Mouse (Mus musculus) gastrocnemius, adult 18-20 months (tissue): ENCODE data around the gene Cacng8. TPM values are rescaled to one million over a fixed set of nuclear protein-coding genes. Genes with fewer than 3 reads are reported as not detected.

Experiments used
- DNase-seq: peaks from one replicate; pipeline ENCODE4 v3.0.0; 2021; ENCODE audit warnings: low spot score
- total RNA-seq, 2 experiments: library from RNA; stranded (reverse); gene quantifications; 2 replicates each; pipeline ENCODE4 v1.2.3; 2021

Cacng8 gene
- total RNA-seq, 2 experiments from 2014 or later, result not detected

- no peak for DNase-seq
These were observed 41.6 kb downstream of the Cacng8 start for GRCm38 (mm10) chr7:3432066-3432465.

GRCm38 (mm10) chr7:3437941-3438340, 47.5 kb downstream of the Cacng8 start:
- no peak for DNase-seq

GRCm38 (mm10) chr7:3439984-3440383, 49.5 kb downstream of the Cacng8 start:
- no peak for DNase-seq

GRCm38 (mm10) chr7:3440526-3440925, 50.0 kb downstream of the Cacng8 start:
- no peak for DNase-seq

- no peak for DNase-seq
These were observed 52.1 kb downstream of the Cacng8 start for GRCm38 (mm10) chr7:3442476-3443062.

GRCm38 (mm10) chr7:3444678-3445077, 54.2 kb downstream of the Cacng8 start:
- no peak for DNase-seq

- no peak for DNase-seq
These were observed 56.1 kb downstream of the Cacng8 start for GRCm38 (mm10) chr7:3446584-3446983.

- DNase-seq, result no peak
These were observed 56.5 kb downstream of the Cacng8 start for GRCm38 (mm10) chr7:3447026-3447425.

GRCm38 (mm10) chr7:3448737-3449454, 58.4 kb downstream of the Cacng8 start:
- peak; percentile 71 for DNase-seq

GRCm38 (mm10) chr7:3450671-3451070, 60.2 kb downstream of the Cacng8 start:
- DNase-seq, result no peak

- no peak for DNase-seq
These were observed 60.7 kb downstream of the Cacng8 start for GRCm38 (mm10) chr7:3451161-3451560.

GRCm38 (mm10) chr7:3452821-3453485, 62.5 kb downstream of the Cacng8 start:
- no peak for DNase-seq

- no peak for DNase-seq
These were observed 63.2 kb downstream of the Cacng8 start for GRCm38 (mm10) chr7:3453486-3454183.

GRCm38 (mm10) chr7:3457111-3457840, 66.8 kb downstream of the Cacng8 start:
- no peak for DNase-seq

- no peak for DNase-seq
These were observed 67.3 kb downstream of the Cacng8 start for GRCm38 (mm10) chr7:3457841-3458217.

- DNase-seq, result no peak
These were observed 69.8 kb downstream of the Cacng8 start for GRCm38 (mm10) chr7:3460261-3460660.

GRCm38 (mm10) chr7:3463306-3463705, 72.8 kb downstream of the Cacng8 start:
- no peak for DNase-seq
